Mouse (Mus musculus): Measurements from ENCODE around the gene Etl4. TPM values are rescaled to one million over a fixed set of nuclear protein-coding genes. Genes with fewer than 3 reads are reported as not detected.

Etl4 gene
- not detected in 2 replicates for polyA plus RNA-seq (2012)

- H3K27me3 ChIP-seq (ENCODE audit: control insufficient read depth) = peaks cover 23% of the 10 kb centered on the region
- H3K4me3 ChIP-seq (replicated peaks) = no peak within 1 kb of the TSS
- no peaks in the 10 kb centered on the region; the same call in 1 of the 2 replicates for H3K9me3 ChIP-seq (ENCODE audit: control insufficient read depth, low read length)
- no peaks in the 10 kb centered on the region for H3K4me1 ChIP-seq (ENCODE audit: control insufficient read depth)
- H3K36me3 ChIP-seq (ENCODE audit: control insufficient read depth) = no peaks in the 10 kb centered on the region
- no peak for TF ChIP-seq GATA1 (IDR thresholded peaks at IDR 0.05; ENCODE audit: low read length)
- TF ChIP-seq TAL1 (IDR thresholded peaks at IDR 0.05; ENCODE audit: low read length) = no peak
These were observed at the start of gene Etl4 for GRCm38 (mm10) chr2:19909171-19909899. Etl4 (plus strand) TSS chr2:19909780.

- H3K9me3 ChIP-seq (ENCODE audit: control insufficient read depth, low read length) = peaks cover 6% of the 10 kb centered on the region
- H3K36me3 ChIP-seq (ENCODE audit: control insufficient read depth) = no peaks in the 10 kb centered on the region
- H3K4me3 ChIP-seq (replicated peaks) = no peak overlapping the region
- no peaks in the 10 kb centered on the region for H3K27me3 ChIP-seq (ENCODE audit: control insufficient read depth)
- TF ChIP-seq GATA1 (IDR thresholded peaks at IDR 0.05; ENCODE audit: low read length) (no peak), TAL1 (IDR thresholded peaks at IDR 0.05; ENCODE audit: low read length) (no peak)
- H3K4me1 ChIP-seq (ENCODE audit: control insufficient read depth) = no peaks in the 10 kb centered on the region
These were observed 40.4 kb upstream of the Etl4 start for GRCm38 (mm10) chr2:19869167-19869566.

- Histone ChIP-seq H3K9me3 (ENCODE audit: control insufficient read depth, low read length) (peaks cover 6% of the 10 kb centered on the region), H3K4me3 (replicated peaks) (no peak overlapping the region), H3K4me1 (ENCODE audit: control insufficient read depth) (no peaks in the 10 kb centered on the region), H3K36me3 (ENCODE audit: control insufficient read depth) (no peaks in the 10 kb centered on the region), H3K27me3 (ENCODE audit: control insufficient read depth) (no peaks in the 10 kb centered on the region)
- TF ChIP-seq TAL1 (IDR thresholded peaks at IDR 0.05; ENCODE audit: low read length) (no peak), GATA1 (IDR thresholded peaks at IDR 0.05; ENCODE audit: low read length) (no peak)
These were observed 37.7 kb upstream of the Etl4 start for GRCm38 (mm10) chr2:19871881-19872280.

GRCm38 (mm10) chr2:19890875-19891274, 18.7 kb upstream of the Etl4 start:
- TF ChIP-seq TAL1 (IDR thresholded peaks at IDR 0.05; ENCODE audit: low read length) (no peak), GATA1 (IDR thresholded peaks at IDR 0.05; ENCODE audit: low read length) (no peak)
- no peaks in the 10 kb centered on the region for H3K27me3 ChIP-seq (ENCODE audit: control insufficient read depth)
- no peaks in the 10 kb centered on the region for H3K9me3 ChIP-seq (ENCODE audit: control insufficient read depth, low read length)
- H3K36me3 ChIP-seq (ENCODE audit: control insufficient read depth) = no peaks in the 10 kb centered on the region
- H3K4me3 ChIP-seq (replicated peaks) = no peak overlapping the region
- no peaks in the 10 kb centered on the region for H3K4me1 ChIP-seq (ENCODE audit: control insufficient read depth)

- TF ChIP-seq GATA1 (IDR thresholded peaks at IDR 0.05; ENCODE audit: low read length) = no peak
- no peak for TF ChIP-seq TAL1 (IDR thresholded peaks at IDR 0.05; ENCODE audit: low read length)
- Histone ChIP-seq H3K36me3 (ENCODE audit: control insufficient read depth) (no peaks in the 10 kb centered on the region), H3K4me3 (replicated peaks) (no peak overlapping the region), H3K27me3 (ENCODE audit: control insufficient read depth) (peaks cover 23% of the 10 kb centered on the region), H3K9me3 (ENCODE audit: control insufficient read depth, low read length) (no peaks in the 10 kb centered on the region; the same call in 1 of the 2 replicates), H3K4me1 (ENCODE audit: control insufficient read depth) (no peaks in the 10 kb centered on the region)
These were observed 560 bp downstream of the Etl4 start for GRCm38 (mm10) chr2:19909900-19910780.

- Histone ChIP-seq H3K36me3 (ENCODE audit: control insufficient read depth) (no peaks in the 10 kb centered on the region), H3K4me1 (ENCODE audit: control insufficient read depth) (no peaks in the 10 kb centered on the region), H3K4me3 (replicated peaks) (no peak overlapping the region), H3K27me3 (ENCODE audit: control insufficient read depth) (peaks cover 23% of the 10 kb centered on the region), H3K9me3 (ENCODE audit: control insufficient read depth, low read length) (no peaks in the 10 kb centered on the region; the same call in 1 of the 2 replicates)
- TF ChIP-seq GATA1 (IDR thresholded peaks at IDR 0.05; ENCODE audit: low read length) (no peak), TAL1 (IDR thresholded peaks at IDR 0.05; ENCODE audit: low read length) (no peak)
These were observed 1.2 kb downstream of the Etl4 start for GRCm38 (mm10) chr2:19910781-19911175.

- Histone ChIP-seq H3K4me3 (replicated peaks) (no peak overlapping the region), H3K27me3 (ENCODE audit: control insufficient read depth) (no peaks in the 10 kb centered on the region), H3K4me1 (ENCODE audit: control insufficient read depth) (no peaks in the 10 kb centered on the region), H3K36me3 (ENCODE audit: control insufficient read depth) (no peaks in the 10 kb centered on the region), H3K9me3 (ENCODE audit: control insufficient read depth, low read length) (no peaks in the 10 kb centered on the region; the same call in 1 of the 2 replicates)
- TF ChIP-seq GATA1 (IDR thresholded peaks at IDR 0.05; ENCODE audit: low read length) (no peak), TAL1 (IDR thresholded peaks at IDR 0.05; ENCODE audit: low read length) (no peak)
These were observed 9.6 kb downstream of the Etl4 start for GRCm38 (mm10) chr2:19919190-19919589.

- no peaks in the 10 kb centered on the region for H3K4me1 ChIP-seq (ENCODE audit: control insufficient read depth)
- no peaks in the 10 kb centered on the region for H3K36me3 ChIP-seq (ENCODE audit: control insufficient read depth)
- no peaks in the 10 kb centered on the region for H3K9me3 ChIP-seq (ENCODE audit: control insufficient read depth, low read length)
- no peak for TF ChIP-seq TAL1 (IDR thresholded peaks at IDR 0.05; ENCODE audit: low read length)
- TF ChIP-seq GATA1 (IDR thresholded peaks at IDR 0.05; ENCODE audit: low read length) = no peak
- no peaks in the 10 kb centered on the region for H3K27me3 ChIP-seq (ENCODE audit: control insufficient read depth)
- H3K4me3 ChIP-seq (replicated peaks) = no peak overlapping the region
These were observed 20.4 kb downstream of the Etl4 start for GRCm38 (mm10) chr2:19930009-19930408.

GRCm38 (mm10) chr2:19933836-19934235, 24.3 kb downstream of the Etl4 start:
- no peaks in the 10 kb centered on the region for H3K4me1 ChIP-seq (ENCODE audit: control insufficient read depth)
- H3K9me3 ChIP-seq (ENCODE audit: control insufficient read depth, low read length) = no peaks in the 10 kb centered on the region

More at GRCm38 (mm10) chr2:19933836-19934235, 24.3 kb downstream of the Etl4 start:
- H3K4me3 ChIP-seq (replicated peaks) = no peak overlapping the region
- no peaks in the 10 kb centered on the region for H3K27me3 ChIP-seq (ENCODE audit: control insufficient read depth)
- H3K36me3 ChIP-seq (ENCODE audit: control insufficient read depth) = no peaks in the 10 kb centered on the region
- TF ChIP-seq GATA1 (IDR thresholded peaks at IDR 0.05; ENCODE audit: low read length) = no peak

Data from erythroblast, embryonic 14.5 days (primary cell).